Mouse (Mus musculus) heart, postnatal 25 days (tissue): ENCODE data around the gene Sval1. TPM values are rescaled to one million over a fixed set of nuclear protein-coding genes. Genes with fewer than 3 reads are reported as not detected.

Source experiments
- DNase-seq: peaks from one replicate; pipeline ENCODE4 v3.0.0; 2022; ENCODE audit warnings: low spot score
- intact Hi-C: fragments of 180-260 bp; cut with DNase I; formaldehyde crosslinking; loops from one replicate; pipeline ENCODE4 v1.15.1; 2025
- total RNA-seq, 2 experiments: library from RNA; stranded (reverse); gene quantifications; 2 replicates each; pipeline ENCODE4 v1.2.3; 2021

Sval1 gene
- total RNA-seq, result not detected

- intact Hi-C loops, result no loop called here
- DNase-seq, result no peak
Observed at GRCm38 (mm10) chr6:41951330-41951729, at the start of gene Sval1. Sval1 (plus strand) TSS chr6:41951630.

GRCm38 (mm10) chr6:41911625-41912024 lies 39.8 kb upstream of the Sval1 start:
- intact Hi-C loops, result no loop called here

GRCm38 (mm10) chr6:41914883-41915282 lies 36.5 kb upstream of the Sval1 start:
- no peak for DNase-seq
- intact Hi-C loops, result no loop called here

More at GRCm38 (mm10) chr6:41911625-41912024, 39.8 kb upstream of the Sval1 start:
- no peak for DNase-seq

- no peak for DNase-seq
- intact Hi-C loops, result no loop called here
Observed at GRCm38 (mm10) chr6:41967840-41968239, 16.4 kb downstream of the Sval1 start, which contains the start of gene Sval3. Sval3 (plus strand) TSS chr6:41968140.

Other genes starting within 250 kb of the Sval1 start
- under 1 TPM in 1 of 2 experiments, not detected in 1; 0.89 TPM for gene Kel, start 247.3 kb upstream of the Sval1 start, total RNA-seq
- gene Olfr459, start 176.5 kb upstream of the Sval1 start, total RNA-seq, result not detected
- gene Pip, start 104.1 kb upstream of the Sval1 start, total RNA-seq, result not detected
- not detected for gene Sval2, start 98.6 kb upstream of the Sval1 start, total RNA-seq
- not detected for gene Sval3, start 16.5 kb downstream of the Sval1 start, total RNA-seq
- not detected for gene Sva, start 86.8 kb downstream of the Sval1 start, total RNA-seq
- not detected for gene Tas2r139, start 189.3 kb downstream of the Sval1 start, total RNA-seq